Mouse (Mus musculus) forebrain, embryonic 11.5 days (tissue): ENCODE measurements around the gene Gm18336. TPM values are rescaled to one million over a fixed set of nuclear protein-coding genes. Genes with fewer than 3 reads are reported as not detected.

ENCODE experiments used
- ATAC-seq: fragments of 200-750 bp; cut with Nextera tagmentation; replicated peaks from 2 replicates; pipeline ENCODE4 v1.8.0; 2017; ENCODE audit warnings: moderate TSS enrichment; ENCODE audit not compliant: low FRiP score
- DNase-seq: peaks from one replicate; pipeline ENCODE4 v3.0.0-alpha.2; 2017; ENCODE audit warnings: low spot score
- H3K27ac ChIP-seq: fragments of 300-500 bp; sonication (generic); 2 replicates; pipeline ENCODE4 v1.5.1; 2014; ENCODE audit warnings: low read depth, low read length
- H3K27me3 ChIP-seq: fragments of 300-500 bp; sonication (generic); 2 replicates; pipeline ENCODE4 v1.6.1; 2014; ENCODE audit warnings: mild to moderate bottlenecking, low read length, mixed read lengths; ENCODE audit not compliant: control insufficient read depth, insufficient read depth
- H3K36me3 ChIP-seq: fragments of 300-500 bp; sonication (generic); 2 replicates; pipeline ENCODE4 v1.6.1; 2014; ENCODE audit warnings: mild to moderate bottlenecking, low read length, moderate library complexity, mixed read lengths; ENCODE audit not compliant: control insufficient read depth, insufficient read depth
- H3K4me1 ChIP-seq: fragments of 300-500 bp; sonication (generic); replicated peaks from 2 replicates; pipeline ENCODE4 v1.6.1; 2014; ENCODE audit warnings: low read length, mixed read lengths; ENCODE audit not compliant: control insufficient read depth, insufficient read depth
- H3K4me2 ChIP-seq: fragments of 300-500 bp; sonication (generic); 2 replicates; pipeline ENCODE4 v1.6.1; 2014; ENCODE audit warnings: low read depth, mild to moderate bottlenecking, low read length, moderate library complexity, mixed read lengths; ENCODE audit not compliant: severe bottlenecking
- H3K4me3 ChIP-seq: fragments of 300-500 bp; sonication (generic); 2 replicates; pipeline ENCODE4 v1.5.1; 2014; ENCODE audit warnings: low read depth, low read length
- H3K9ac ChIP-seq: fragments of 300-500 bp; sonication (generic); 2 replicates; pipeline ENCODE4 v1.6.1; 2014; ENCODE audit warnings: low read length
- H3K9me3 ChIP-seq: fragments of 300-500 bp; sonication (generic); 2 replicates; pipeline ENCODE4 v1.6.1; 2016; ENCODE audit warnings: low read length, mixed read lengths; ENCODE audit not compliant: control insufficient read depth
- WGBS: fragments of 180-500 bp; shearing (Covaris S2); extraction: QIAGEN DNeasy Blood & Tissue Kit; methylation state at CpG from one replicate; pipeline ENCODE4 v1.1.7; 2014; 5-methylcytosine and 5-hydroxymethylcytosine counted together
- polyA plus RNA-seq: library from polyadenylated mRNA; unstranded; fragments of >200 nt; fragmentation: Nextera tagmentation; extraction: Ambion mirVana; gene quantifications from 2 replicates; pipeline ENCODE4 v1.2.1, GENCODE M21; 2014

Gene Gm18336
- polyA plus RNA-seq, 1 experiment from 2014 or later, result not detected

DNA sequence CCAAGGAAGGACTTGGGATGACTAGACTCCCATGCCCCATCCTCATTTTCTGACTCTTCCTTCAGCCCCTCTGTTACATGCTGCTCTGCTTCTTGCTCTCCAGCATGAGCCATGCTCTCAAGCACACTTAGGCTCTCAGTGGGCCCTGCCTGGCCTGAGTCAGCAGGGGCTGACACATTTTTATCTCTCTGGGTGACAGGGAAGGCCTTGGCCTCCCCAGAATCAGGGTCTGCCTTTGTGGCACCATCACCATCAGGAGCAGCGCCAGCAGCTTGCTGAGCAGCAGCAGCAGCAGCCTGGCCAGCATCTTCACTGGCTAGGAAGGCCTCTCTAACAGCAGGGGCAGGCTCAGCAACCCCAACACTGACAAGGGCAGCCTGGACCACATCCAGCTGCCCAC lies 2.1 kb downstream of the Gm18336 start:
- Histone ChIP-seq H3K27me3 (no peaks in the 10 kb centered on the region), H3K9ac (no peak overlapping the region), H3K27ac (no peak overlapping the region), H3K4me2 (no peak overlapping the region), H3K9me3 (no peaks in the 10 kb centered on the region), H3K36me3 (no peaks in the 10 kb centered on the region), H3K4me3 (no peak overlapping the region), H3K4me1 (no peaks in the 10 kb centered on the region)
- ATAC-seq (no peak), DNase-seq (no peak)
- WGBS, result 100% methylated on average over 1 of the region's 1 CpGs

DNA sequence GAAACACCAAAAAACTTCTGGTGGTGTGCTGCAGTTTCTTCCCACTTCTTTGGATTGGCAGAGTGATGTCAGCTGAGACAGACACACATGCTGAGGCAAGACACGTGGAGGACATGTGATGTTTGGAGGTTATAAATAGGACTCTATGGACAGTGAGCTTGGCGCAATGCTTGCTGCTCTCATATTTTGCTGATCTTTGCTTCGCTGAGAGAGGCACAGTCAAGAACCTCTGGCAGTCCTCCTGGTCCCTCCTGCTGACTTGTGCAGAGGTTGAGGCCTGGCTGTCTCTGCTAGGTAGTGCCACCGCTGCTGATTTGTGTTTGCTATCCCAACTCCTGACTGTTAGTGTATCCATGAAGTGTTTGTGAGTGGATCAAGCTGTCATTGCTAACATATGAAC lies 7.1 kb downstream of the Gm18336 start:
- ATAC-seq (no peak), DNase-seq (no peak)
- WGBS, result 87% methylated on average over 4 of the region's 4 CpGs
- H3K27ac ChIP-seq, result no peak overlapping the region
- no peaks in the 10 kb centered on the region for H3K9me3 ChIP-seq
- no peaks in the 10 kb centered on the region for H3K4me1 ChIP-seq
- no peaks in the 10 kb centered on the region for H3K36me3 ChIP-seq
- no peaks in the 10 kb centered on the region for H3K27me3 ChIP-seq
- no peak overlapping the region for H3K9ac ChIP-seq
- no peak overlapping the region for H3K4me2 ChIP-seq
- no peak overlapping the region for H3K4me3 ChIP-seq

DNA sequence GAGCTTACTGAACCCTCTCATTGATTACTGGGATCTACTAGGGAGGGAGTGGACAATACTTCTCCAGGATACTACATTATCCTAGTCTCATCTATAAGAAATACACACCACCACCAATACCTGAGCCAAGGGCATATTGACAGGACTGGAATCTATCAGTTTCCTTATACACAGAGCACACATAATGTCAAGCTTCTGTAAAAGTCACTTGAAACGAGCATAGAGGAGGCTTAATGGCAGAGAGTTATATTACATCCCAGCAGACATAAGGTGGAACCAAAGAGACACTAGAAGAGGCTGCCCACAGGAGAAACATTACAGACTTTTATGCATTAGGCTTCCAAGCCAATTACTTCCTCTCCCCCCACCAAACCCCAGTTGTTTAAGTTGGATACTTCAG lies 13.6 kb downstream of the Gm18336 start:
- WGBS, result 60% methylated on average over 1 of the region's 1 CpGs
- DNase-seq, result no peak
- Histone ChIP-seq H3K4me2 (no peak overlapping the region), H3K27ac (no peak overlapping the region), H3K9ac (no peak overlapping the region), H3K9me3 (no peaks in the 10 kb centered on the region), H3K4me3 (no peak overlapping the region), H3K4me1 (no peaks in the 10 kb centered on the region), H3K36me3 (no peaks in the 10 kb centered on the region), H3K27me3 (no peaks in the 10 kb centered on the region)
- no peak for ATAC-seq

DNA sequence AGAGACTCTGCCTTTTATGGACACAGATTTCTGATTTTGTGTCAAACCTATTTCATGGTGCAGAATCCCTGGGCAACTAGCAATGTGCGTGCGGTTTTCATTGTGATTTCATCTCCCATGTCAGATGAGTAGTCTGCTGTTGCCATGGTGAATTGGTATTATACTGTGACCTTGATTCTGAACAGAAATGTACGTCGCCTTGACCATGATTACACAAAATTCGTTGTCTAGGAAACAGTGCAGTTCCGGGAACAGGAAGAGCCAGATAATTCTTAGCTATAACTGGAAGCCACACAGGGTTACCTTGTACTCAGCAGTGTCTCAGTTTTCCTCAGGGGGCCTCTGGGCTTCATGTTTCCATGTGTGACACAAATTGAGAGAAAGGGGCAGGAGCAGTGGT lies 14.1 kb downstream of the Gm18336 start:
- Histone ChIP-seq H3K4me3 (no peak overlapping the region), H3K4me1 (no peaks in the 10 kb centered on the region), H3K36me3 (no peaks in the 10 kb centered on the region), H3K27ac (no peak overlapping the region), H3K4me2 (no peak overlapping the region), H3K9ac (no peak overlapping the region), H3K27me3 (no peaks in the 10 kb centered on the region), H3K9me3 (no peaks in the 10 kb centered on the region)
- DNase-seq (no peak), ATAC-seq (no peak)
- WGBS, result 84% methylated on average over 6 of the region's 6 CpGs

DNA sequence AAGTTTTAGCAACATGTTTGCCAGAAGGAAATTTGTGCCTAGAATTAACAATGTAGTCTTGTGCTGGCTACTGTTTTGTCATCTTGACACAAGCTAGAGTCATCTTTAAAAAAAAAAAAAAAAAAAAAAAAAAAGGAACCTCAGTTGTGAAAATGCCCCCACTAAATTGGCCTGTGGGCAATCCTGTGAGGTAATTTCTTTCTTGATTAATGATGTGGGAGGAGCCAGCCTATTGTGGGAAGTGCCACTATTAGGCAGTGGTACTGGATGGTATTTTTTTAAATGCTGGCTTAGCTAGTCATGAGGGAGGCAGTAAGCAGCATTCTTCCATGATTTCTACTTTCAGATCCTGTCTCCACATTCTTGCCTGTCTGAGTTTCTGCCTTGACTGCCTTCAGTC lies 35.2 kb downstream of the Gm18336 start:
- ATAC-seq, result no peak

DNA sequence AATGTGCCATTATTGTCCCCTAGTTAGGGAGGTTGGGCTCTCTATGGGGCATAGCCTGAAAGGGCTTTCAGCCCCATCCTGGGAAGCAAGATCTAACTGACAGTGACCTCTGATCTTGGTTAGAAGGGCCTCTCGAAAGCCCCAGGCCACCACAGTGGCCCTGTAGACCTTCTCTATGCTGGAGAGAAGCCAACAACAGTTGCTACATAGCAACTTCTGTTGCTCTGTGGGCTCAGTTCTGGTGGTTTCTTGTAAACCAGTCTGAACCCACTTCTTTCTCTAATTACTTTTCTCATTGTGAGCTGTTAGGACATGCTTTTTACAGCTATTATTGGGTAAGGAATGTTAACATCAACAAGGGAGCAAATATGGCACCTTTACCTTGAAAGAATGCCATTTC lies 41.8 kb downstream of the Gm18336 start:
- H3K36me3 ChIP-seq, result peaks cover 8% of the 10 kb centered on the region; the same call in 1 of the 2 replicates
- ATAC-seq (no peak), DNase-seq (no peak)
- no peaks in the 10 kb centered on the region for H3K27me3 ChIP-seq
- no peaks in the 10 kb centered on the region for H3K4me1 ChIP-seq
- H3K9me3 ChIP-seq, result no peaks in the 10 kb centered on the region
- H3K9ac ChIP-seq, result no peak overlapping the region
- no peak overlapping the region for H3K4me2 ChIP-seq
- H3K4me3 ChIP-seq, result no peak overlapping the region
- 85% methylated on average over 1 of the region's 1 CpGs for WGBS
- H3K27ac ChIP-seq, result no peak overlapping the region

More for the DNA sequence above, 35.2 kb downstream of the Gm18336 start:
- no peaks in the 10 kb centered on the region for H3K27me3 ChIP-seq
- no peak overlapping the region for H3K27ac ChIP-seq
- no peak overlapping the region for H3K4me2 ChIP-seq
- no peak for DNase-seq
- no peak overlapping the region for H3K9ac ChIP-seq
- no peaks in the 10 kb centered on the region for H3K4me1 ChIP-seq
- no peaks in the 10 kb centered on the region for H3K36me3 ChIP-seq
- no peak overlapping the region for H3K4me3 ChIP-seq
- H3K9me3 ChIP-seq, result no peaks in the 10 kb centered on the region

DNA sequence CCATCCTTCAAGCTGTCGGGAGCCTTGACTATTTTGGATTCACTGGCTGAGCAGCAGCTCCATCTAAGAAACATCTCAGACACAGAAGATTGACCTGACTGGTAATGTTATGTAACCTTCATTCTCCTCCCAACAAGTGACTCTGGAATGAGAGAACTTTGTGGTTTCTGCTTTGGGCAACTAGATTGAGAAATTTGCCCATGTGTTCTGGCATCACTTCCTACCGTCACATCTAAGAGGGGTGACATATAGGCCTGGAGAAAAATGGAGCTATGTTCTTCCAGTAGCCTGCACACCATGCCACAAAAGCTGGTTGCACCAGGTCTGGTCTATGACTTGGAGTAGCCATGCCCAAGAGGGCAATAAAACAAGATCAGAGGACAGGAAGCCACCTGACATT lies 42.4 kb downstream of the Gm18336 start:
- H3K4me3 ChIP-seq, result no peak overlapping the region
- WGBS, result 93% methylated on average over 2 of the region's 2 CpGs
- DNase-seq (no peak), ATAC-seq (no peak)
- H3K4me1 ChIP-seq, result no peaks in the 10 kb centered on the region
- H3K4me2 ChIP-seq, result no peak overlapping the region
- H3K27ac ChIP-seq, result no peak overlapping the region
- no peaks in the 10 kb centered on the region for H3K9me3 ChIP-seq
- peaks cover 8% of the 10 kb centered on the region; the same call in 1 of the 2 replicates for H3K36me3 ChIP-seq
- no peaks in the 10 kb centered on the region for H3K27me3 ChIP-seq
- H3K9ac ChIP-seq, result no peak overlapping the region

Other genes with a start within 250 kb of the Gm18336 start
- not detected in 2 replicates for gene Xlr5b, start 249.9 kb downstream of the Gm18336 start, polyA plus RNA-seq
- 0.16 TPM in 1 of 2 replicates, not detected in the other for gene DXBay18, start 249.3 kb downstream of the Gm18336 start, polyA plus RNA-seq
- not detected in 2 replicates for gene Spin2d, start 221.7 kb downstream of the Gm18336 start, polyA plus RNA-seq
- 11.5 and 12.8 TPM in 2 replicates for gene Xlr3b, start 206.5 kb downstream of the Gm18336 start, polyA plus RNA-seq
- 0.32 and 0.41 TPM in 2 replicates for gene Xlr4b, start 184.4 kb downstream of the Gm18336 start, polyA plus RNA-seq
- gene F8a, start 170.4 kb downstream of the Gm18336 start, polyA plus RNA-seq, result 16.4 and 17.4 TPM in 2 replicates
- gene Xlr4c, start 155.6 kb downstream of the Gm18336 start, polyA plus RNA-seq, result not detected in 2 replicates
- gene Xlr3c, start 133.3 kb downstream of the Gm18336 start, polyA plus RNA-seq, result 0.29 TPM in 1 of 2 replicates, not detected in the other
- gene Xlr5a, start 105.8 kb downstream of the Gm18336 start, polyA plus RNA-seq, result not detected in 2 replicates
- not detected in 2 replicates for gene Xlr5c, start 105.8 kb downstream of the Gm18336 start, polyA plus RNA-seq
- not detected in 2 replicates for gene Gm45015, start 61.9 kb downstream of the Gm18336 start, polyA plus RNA-seq
- 16.9 and 21.0 TPM in 2 replicates for gene Zfp275, start 56.1 kb downstream of the Gm18336 start, polyA plus RNA-seq
- gene Zfp92, start 12.4 kb upstream of the Gm18336 start, polyA plus RNA-seq, result 0.12 and 0.13 TPM in 2 replicates
- not detected in 2 replicates for gene Trex2, start 36.6 kb upstream of the Gm18336 start, polyA plus RNA-seq
- gene Haus7, start 60.3 kb upstream of the Gm18336 start, polyA plus RNA-seq, result 74.8 and 78.2 TPM in 2 replicates
- gene Bgn, start 84.9 kb upstream of the Gm18336 start, polyA plus RNA-seq, result 28.6 and 32.2 TPM in 2 replicates
- gene Atp2b3, start 104.3 kb upstream of the Gm18336 start, polyA plus RNA-seq, result 0.11 and 0.15 TPM in 2 replicates
- 4.5 and 5.5 TPM in 2 replicates for gene Dusp9, start 240.7 kb upstream of the Gm18336 start, polyA plus RNA-seq